Mouse (Mus musculus): ENCODE results near the gene Apol9a. TPM values are rescaled to one million over a fixed set of nuclear protein-coding genes. Genes with fewer than 3 reads are reported as not detected.
"Not testable (repeated sequence)": the region's sequence is repeated elsewhere in the genome, so short reads cannot be mapped to it uniquely, and the experiment has no call there.

Apol9a gene
- polyA plus RNA-seq (2015; fragmentation: Nextera tagmentation; extraction: Ambion mirVana): 0.33 TPM in 1 of 2 replicates, not detected in the other

DNA sequence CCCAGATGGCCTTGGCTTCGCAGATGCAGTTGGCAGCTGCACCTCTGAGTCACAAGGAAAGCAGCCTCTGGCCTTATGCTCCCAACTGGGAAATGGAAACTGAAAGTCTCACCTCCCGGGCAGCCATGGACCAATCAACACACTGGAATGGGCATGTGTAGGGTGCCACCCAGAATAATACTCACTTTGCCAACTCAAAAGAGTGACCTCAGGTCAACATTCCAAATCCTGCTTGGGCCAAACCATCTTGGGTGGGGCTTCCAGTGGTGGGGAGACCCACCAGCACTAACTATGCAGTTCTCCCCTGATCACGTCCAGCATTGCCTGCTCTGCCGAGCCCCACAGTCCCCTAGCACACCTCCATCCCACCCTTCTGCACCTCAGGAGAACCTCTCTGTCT, at the start of gene Apol9a:
Gene Apol9a (minus strand): TSS at position 101 of the 400 bp plus-strand sequence.
- not testable (repeated sequence) for H3K36me3 ChIP-seq (ENCODE audit: insufficient read depth, low read length); H3K27ac ChIP-seq; DNase-seq (ENCODE audit: low spot score); H3K9me3 ChIP-seq (replicated peaks; ENCODE audit: low read length); H3K4me1 ChIP-seq (replicated peaks; ENCODE audit: insufficient read depth, low read length); H3K4me2 ChIP-seq (ENCODE audit: low read length); H3K9ac ChIP-seq (ENCODE audit: low read depth, low read length); H3K4me3 ChIP-seq (replicated peaks; ENCODE audit: low read depth, low read length); ATAC-seq (replicated peaks; ENCODE audit: low FRiP score, low read depth); H3K27me3 ChIP-seq (ENCODE audit: insufficient read depth, low read length)
- WGBS: 80% methylated on average over 1 of the region's 4 CpGs

DNA sequence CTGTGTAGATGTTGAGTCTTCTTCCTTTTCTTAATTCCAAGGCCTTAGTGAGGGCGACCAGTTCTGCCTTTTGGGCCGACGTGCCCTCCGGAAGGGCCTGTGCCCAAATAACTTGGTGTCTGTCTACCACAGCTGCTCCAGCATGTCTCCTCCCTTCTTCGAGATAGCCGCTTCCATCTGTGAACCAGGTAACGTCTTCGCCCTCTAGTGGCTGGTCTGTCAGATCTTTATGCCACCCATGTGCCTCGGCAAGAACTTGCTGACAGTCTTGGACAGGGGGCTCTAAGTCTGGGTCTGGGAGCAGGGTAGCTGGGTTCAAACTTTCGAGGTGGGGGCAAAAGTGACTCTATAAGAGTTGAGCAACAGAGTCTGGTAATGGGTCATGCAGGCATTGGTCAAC, 39.0 kb upstream of the Apol9a start:
- ATAC-seq (replicated peaks; ENCODE audit: low FRiP score, low read depth); H3K9me3 ChIP-seq (replicated peaks; ENCODE audit: low read length); H3K36me3 ChIP-seq (ENCODE audit: insufficient read depth, low read length); H3K4me1 ChIP-seq (replicated peaks; ENCODE audit: insufficient read depth, low read length); H3K27ac ChIP-seq; H3K9ac ChIP-seq (ENCODE audit: low read depth, low read length); H3K4me2 ChIP-seq (ENCODE audit: low read length); H3K4me3 ChIP-seq (replicated peaks; ENCODE audit: low read depth, low read length); H3K27me3 ChIP-seq (ENCODE audit: insufficient read depth, low read length); DNase-seq (ENCODE audit: low spot score): not testable (repeated sequence)
- WGBS: 57% methylated on average over 10 of the region's 10 CpGs
- peak; percentile 45; the same call in 1 of the 2 replicates for TF ChIP-seq CTCF (IDR thresholded peaks at IDR 0.05; ENCODE audit: low read depth)

DNA sequence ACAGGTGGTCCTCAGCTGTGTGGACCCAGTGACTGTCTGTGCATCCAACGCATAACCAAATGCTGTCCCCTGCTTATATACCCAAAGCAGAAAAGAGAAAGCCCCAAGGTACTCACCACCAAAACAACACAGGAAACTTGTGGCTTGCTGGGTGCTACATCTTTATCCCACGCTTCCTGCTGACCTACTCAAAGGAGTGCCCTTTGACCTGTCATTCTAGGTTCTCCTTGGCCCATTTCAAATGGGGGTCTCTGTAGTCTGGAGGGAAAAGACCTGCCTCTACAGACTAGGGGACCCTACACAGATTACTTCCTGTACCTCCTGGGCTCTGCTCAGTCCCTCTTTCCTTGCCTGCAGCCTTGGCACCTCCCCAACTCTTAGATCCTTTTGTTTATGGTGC, 36.5 kb upstream of the Apol9a start, which contains the start of gene Apol7b:
Gene Apol7b (minus strand): TSS at position 101 of the 400 bp plus-strand sequence.
- not testable (repeated sequence) for H3K27ac ChIP-seq; ATAC-seq (replicated peaks; ENCODE audit: low FRiP score, low read depth); H3K4me2 ChIP-seq (ENCODE audit: low read length); H3K9ac ChIP-seq (ENCODE audit: low read depth, low read length); H3K36me3 ChIP-seq (ENCODE audit: insufficient read depth, low read length); H3K9me3 ChIP-seq (replicated peaks; ENCODE audit: low read length); DNase-seq (ENCODE audit: low spot score); H3K27me3 ChIP-seq (ENCODE audit: insufficient read depth, low read length); H3K4me1 ChIP-seq (replicated peaks; ENCODE audit: insufficient read depth, low read length); H3K4me3 ChIP-seq (replicated peaks; ENCODE audit: low read depth, low read length)
- 97% methylated on average over 2 of the region's 2 CpGs for WGBS

DNA sequence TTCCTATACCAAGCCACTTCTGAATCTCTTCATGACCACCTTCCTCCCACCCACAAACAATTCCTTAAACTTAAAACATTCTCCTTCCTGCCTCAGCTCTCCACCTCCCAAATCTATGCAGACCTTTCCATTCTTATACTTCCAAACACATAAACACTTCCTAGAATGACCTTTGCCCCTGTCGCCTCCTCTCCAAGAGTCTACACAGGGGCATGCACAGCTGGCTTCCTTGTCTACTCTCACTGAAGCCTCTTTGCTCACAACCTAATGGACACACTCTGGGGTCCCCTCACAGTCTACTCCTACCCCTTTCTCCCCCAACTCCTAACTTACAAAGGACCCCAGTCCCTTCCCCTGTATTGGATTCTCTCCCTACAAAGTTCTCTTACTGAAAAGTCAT, 34.7 kb upstream of the Apol9a start:
- H3K9me3 ChIP-seq (replicated peaks; ENCODE audit: low read length); H3K27ac ChIP-seq; H3K9ac ChIP-seq (ENCODE audit: low read depth, low read length); H3K27me3 ChIP-seq (ENCODE audit: insufficient read depth, low read length); H3K4me1 ChIP-seq (replicated peaks; ENCODE audit: insufficient read depth, low read length); H3K36me3 ChIP-seq (ENCODE audit: insufficient read depth, low read length); H3K4me3 ChIP-seq (replicated peaks; ENCODE audit: low read depth, low read length); DNase-seq (ENCODE audit: low spot score); ATAC-seq (replicated peaks; ENCODE audit: low FRiP score, low read depth); H3K4me2 ChIP-seq (ENCODE audit: low read length): not testable (repeated sequence)
- WGBS: 78% methylated on average over 1 of the region's 1 CpGs

DNA sequence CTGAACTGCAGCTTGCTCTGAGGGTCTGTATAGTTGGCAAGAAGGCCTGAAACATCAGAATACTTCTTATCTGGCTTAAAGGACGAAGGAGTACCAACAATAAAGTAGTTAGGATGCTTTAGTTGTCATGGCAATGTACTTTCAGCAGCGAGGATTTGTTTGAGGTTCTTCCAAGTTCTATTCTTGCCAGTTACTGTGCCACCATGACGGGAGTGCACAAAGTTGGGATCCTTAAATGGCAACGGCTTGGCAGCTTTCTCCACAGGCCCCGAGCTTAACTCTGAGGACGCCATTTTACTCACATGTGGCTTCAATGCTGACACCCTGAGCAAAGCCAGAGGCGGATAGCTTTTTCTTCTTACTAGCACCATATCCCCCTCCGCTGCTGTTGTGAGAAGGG, 33.8 kb upstream of the Apol9a start:
- ATAC-seq (replicated peaks; ENCODE audit: low FRiP score, low read depth); H3K4me1 ChIP-seq (replicated peaks; ENCODE audit: insufficient read depth, low read length); H3K36me3 ChIP-seq (ENCODE audit: insufficient read depth, low read length); H3K4me2 ChIP-seq (ENCODE audit: low read length); H3K27me3 ChIP-seq (ENCODE audit: insufficient read depth, low read length); H3K4me3 ChIP-seq (replicated peaks; ENCODE audit: low read depth, low read length); DNase-seq (ENCODE audit: low spot score); H3K9ac ChIP-seq (ENCODE audit: low read depth, low read length); H3K9me3 ChIP-seq (replicated peaks; ENCODE audit: low read length); H3K27ac ChIP-seq: not testable (repeated sequence)
- WGBS: 84% methylated on average over 7 of the region's 8 CpGs

DNA sequence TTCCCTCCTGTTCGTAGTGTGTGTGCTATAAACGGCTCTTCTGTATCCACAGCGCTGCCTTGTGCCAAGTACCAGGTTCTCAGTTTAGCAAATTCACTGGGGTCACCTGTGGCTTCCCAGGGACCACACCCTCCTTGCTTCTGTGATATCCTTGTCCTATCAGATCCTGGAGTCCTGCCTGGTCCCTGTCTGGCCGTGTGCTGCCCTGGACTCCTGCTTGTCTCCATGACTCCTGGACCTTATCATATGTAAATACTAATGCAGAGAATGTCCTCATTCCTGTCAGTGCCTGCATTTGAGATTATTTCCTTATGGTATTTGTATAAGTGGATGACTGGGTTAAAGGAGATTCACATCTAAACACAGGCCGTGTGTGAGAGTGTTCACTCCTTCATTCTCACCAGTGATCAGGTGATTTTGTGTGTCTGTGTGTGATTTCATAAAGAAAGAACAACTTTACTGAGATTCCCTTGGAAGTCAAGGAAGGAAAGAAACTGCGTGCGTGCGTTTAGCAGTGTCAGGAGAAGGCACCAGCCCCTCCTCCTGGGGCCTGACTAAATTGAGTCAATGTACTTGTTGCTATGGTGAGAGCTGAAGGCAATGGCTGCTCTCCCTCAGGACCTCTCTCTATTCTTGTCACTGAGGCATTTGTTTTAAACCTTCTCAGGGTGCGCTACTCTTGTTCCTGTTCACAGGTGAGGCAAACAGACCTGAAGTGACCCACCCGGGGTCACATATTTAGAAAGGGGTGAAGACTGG, 17.9 kb upstream of the Apol9a start:
- not testable (repeated sequence) for H3K9ac ChIP-seq (ENCODE audit: low read depth, low read length); H3K27me3 ChIP-seq (ENCODE audit: insufficient read depth, low read length); H3K4me2 ChIP-seq (ENCODE audit: low read length); H3K27ac ChIP-seq; ATAC-seq (replicated peaks; ENCODE audit: low FRiP score, low read depth); H3K9me3 ChIP-seq (replicated peaks; ENCODE audit: low read length); DNase-seq (ENCODE audit: low spot score); H3K4me3 ChIP-seq (replicated peaks; ENCODE audit: low read depth, low read length); H3K4me1 ChIP-seq (replicated peaks; ENCODE audit: insufficient read depth, low read length); H3K36me3 ChIP-seq (ENCODE audit: insufficient read depth, low read length)
- WGBS: 68% methylated on average over 8 of the region's 10 CpGs

DNA sequence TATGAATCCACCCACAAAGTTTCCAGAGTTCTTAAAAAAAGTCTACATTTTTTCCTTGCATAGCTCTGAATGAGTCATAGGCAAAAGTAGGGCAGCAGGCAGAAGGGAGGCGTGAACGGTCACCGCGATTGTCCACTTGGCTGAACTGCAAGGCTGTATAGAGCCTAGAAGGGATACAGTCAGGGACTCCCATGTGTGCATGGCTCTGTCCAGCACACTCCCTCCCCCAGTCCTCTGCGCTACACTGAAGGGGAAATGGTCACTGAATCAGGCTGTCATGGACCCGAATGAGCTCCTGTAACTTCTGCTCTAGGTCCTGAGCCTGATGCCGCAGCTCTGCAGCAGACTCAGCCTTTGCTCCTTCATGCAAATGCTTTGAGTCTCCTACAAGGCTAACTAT, 12.0 kb upstream of the Apol9a start:
- H3K4me2 ChIP-seq (ENCODE audit: low read length); H3K27me3 ChIP-seq (ENCODE audit: insufficient read depth, low read length); H3K9me3 ChIP-seq (replicated peaks; ENCODE audit: low read length); H3K4me3 ChIP-seq (replicated peaks; ENCODE audit: low read depth, low read length); ATAC-seq (replicated peaks; ENCODE audit: low FRiP score, low read depth); H3K36me3 ChIP-seq (ENCODE audit: insufficient read depth, low read length); H3K4me1 ChIP-seq (replicated peaks; ENCODE audit: insufficient read depth, low read length); H3K9ac ChIP-seq (ENCODE audit: low read depth, low read length); H3K27ac ChIP-seq: not testable (repeated sequence)
- peak; percentile 20 for DNase-seq (ENCODE audit: low spot score)
- WGBS: 45% methylated on average over 3 of the region's 7 CpGs

DNA sequence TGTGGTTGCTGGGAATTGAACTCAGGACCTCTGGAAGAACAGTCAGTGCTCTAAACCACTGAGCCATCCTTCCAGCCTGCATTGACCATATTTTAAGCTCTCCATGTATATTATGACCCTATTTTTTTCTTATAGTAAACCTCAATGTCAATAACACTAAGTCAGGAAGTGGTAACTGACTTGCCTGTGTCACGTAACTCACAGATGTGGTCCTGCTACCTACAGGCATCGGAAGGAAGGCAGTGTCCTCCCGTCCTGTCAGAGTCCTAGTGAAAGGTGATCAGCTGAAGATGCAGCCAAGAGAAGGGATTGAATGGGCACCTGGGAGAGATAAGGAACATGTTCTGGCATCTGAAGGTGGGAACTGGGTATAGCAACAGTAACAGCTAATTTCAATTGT, 8.7 kb upstream of the Apol9a start:
- WGBS: no CpG with 5 or more reads among the region's 3 CpGs
- not testable (repeated sequence) for H3K27ac ChIP-seq; H3K4me3 ChIP-seq (replicated peaks; ENCODE audit: low read depth, low read length); ATAC-seq (replicated peaks; ENCODE audit: low FRiP score, low read depth); H3K4me1 ChIP-seq (replicated peaks; ENCODE audit: insufficient read depth, low read length); H3K36me3 ChIP-seq (ENCODE audit: insufficient read depth, low read length); H3K9me3 ChIP-seq (replicated peaks; ENCODE audit: low read length); H3K9ac ChIP-seq (ENCODE audit: low read depth, low read length); DNase-seq (ENCODE audit: low spot score); H3K27me3 ChIP-seq (ENCODE audit: insufficient read depth, low read length); H3K4me2 ChIP-seq (ENCODE audit: low read length)

DNA sequence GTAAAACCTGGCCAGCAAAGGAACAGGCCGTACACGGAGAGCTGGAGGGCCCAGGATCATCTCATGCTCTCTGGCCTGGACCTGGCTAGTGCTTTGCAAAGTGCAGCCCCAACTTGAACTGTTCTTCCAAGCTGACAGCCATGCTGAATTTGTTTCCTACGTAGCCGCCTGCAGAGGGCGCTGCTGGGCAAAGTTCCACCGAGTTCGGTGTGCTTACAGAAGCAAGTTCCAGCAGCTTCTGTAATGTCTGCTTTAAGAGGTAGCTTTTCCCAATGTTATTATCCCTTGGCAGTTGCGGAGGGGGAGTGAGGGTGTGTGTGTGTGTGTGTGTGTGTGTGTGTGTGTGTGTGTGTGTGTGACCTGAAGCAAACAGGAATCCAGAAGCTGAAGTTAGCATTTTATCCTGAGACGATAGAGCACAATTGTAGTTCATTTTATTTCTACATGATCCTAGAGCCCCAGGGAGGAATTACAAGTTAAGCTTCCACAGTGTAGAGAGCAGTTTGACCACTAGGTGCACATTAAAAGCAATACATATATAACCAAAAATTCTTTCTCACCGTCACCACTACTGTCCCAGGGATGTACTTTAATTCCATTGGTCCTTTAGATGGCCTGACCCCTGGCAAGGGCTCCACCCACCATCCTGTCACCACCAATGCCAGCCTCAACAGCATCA, 5.9 kb upstream of the Apol9a start:
- H3K4me1 ChIP-seq (replicated peaks; ENCODE audit: insufficient read depth, low read length); H3K27ac ChIP-seq; H3K4me2 ChIP-seq (ENCODE audit: low read length); H3K36me3 ChIP-seq (ENCODE audit: insufficient read depth, low read length); H3K9ac ChIP-seq (ENCODE audit: low read depth, low read length); H3K9me3 ChIP-seq (replicated peaks; ENCODE audit: low read length); H3K27me3 ChIP-seq (ENCODE audit: insufficient read depth, low read length); DNase-seq (ENCODE audit: low spot score); H3K4me3 ChIP-seq (replicated peaks; ENCODE audit: low read depth, low read length): not testable (repeated sequence)
- WGBS: 32% methylated on average over 3 of the region's 10 CpGs
- ATAC-seq (replicated peaks; ENCODE audit: low FRiP score, low read depth): peak; percentile 43; the same call in 1 of the 2 replicates
